Mouse (Mus musculus) right cerebral cortex, postnatal 4 days (tissue): ENCODE results near the gene Neu1.
"Not testable (repeated sequence)": the region's sequence is repeated elsewhere in the genome, so short reads cannot be mapped to it uniquely, and the experiment has no call there.

Source experiments
- DNase-seq: peaks from one replicate; pipeline ENCODE4 v3.0.0-alpha.2; 2022

The Neu1 gene

GRCm38 (mm10) chr17:34902895-34903294 lies 28.2 kb upstream of the Neu1 start:
- no peak for DNase-seq

DNA sequence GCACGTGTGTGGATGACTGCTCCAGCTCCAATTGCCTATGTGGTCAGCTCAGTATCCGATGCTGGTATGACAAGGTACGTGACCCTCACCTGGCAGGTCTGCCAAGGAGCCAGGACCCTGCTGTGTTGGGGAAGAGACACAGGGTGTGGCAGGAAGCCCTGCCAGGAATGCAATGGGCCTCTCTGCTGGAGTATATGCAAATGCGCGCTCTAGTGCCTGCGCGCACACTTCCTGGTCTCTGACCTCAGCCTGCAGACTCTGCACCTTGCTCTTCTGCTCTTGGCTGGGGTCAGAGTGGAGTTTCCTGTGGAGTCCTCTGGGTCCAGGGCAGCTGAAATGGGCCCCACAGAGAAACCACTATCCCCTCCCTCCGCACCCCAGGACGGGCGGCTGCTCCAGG lies 20.1 kb upstream of the Neu1 start:
- DNase-seq, result no peak

DNA sequence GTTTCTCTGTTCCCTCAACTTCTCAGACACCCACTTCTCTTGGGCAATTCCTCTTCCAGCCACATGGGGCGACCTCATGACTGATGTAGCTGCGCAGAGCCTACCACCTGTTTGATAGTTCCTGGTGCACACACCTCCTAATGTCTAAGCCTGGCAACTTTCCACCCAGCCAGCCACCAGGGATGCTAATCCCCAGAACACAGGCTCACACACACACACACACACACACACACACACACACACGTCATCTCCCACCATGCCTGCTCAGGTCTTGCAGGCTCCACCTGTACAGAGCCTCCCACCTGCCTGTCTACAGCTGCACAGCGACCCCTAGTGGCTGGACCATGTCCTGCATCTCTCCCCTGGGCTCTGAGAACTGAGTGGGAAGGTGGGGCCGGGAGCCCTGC lies 19.1 kb upstream of the Neu1 start:
- peak; percentile 74 for DNase-seq

- DNase-seq, result no peak
Measured at GRCm38 (mm10) chr17:34913930-34914665, 17.0 kb upstream of the Neu1 start, which contains the start of gene Slc44a4. TSS of gene Slc44a4 (plus strand) at chr17:34914466.

- DNase-seq, result no peak
Measured at GRCm38 (mm10) chr17:34915410-34915831, 15.6 kb upstream of the Neu1 start.

DNA sequence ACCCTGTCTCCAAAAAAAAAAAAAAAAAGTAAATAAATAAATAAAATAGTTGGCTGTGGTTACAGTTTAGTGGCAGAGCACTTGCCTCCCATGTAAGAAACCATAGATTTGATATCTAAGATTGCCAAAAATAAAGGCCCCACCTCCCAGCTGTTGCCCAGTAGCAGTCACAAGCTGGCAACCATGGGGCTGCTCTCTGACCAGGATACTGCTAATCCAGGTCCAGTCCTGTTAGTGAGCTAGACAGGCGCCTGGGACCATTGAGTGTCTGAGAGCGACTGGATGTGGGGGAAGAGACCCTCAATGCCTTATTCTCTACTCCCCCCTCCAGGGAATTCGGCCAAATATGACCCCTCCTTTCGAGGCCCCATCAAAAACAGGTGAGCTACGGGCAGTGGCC lies 14.7 kb upstream of the Neu1 start:
- DNase-seq, result no peak

DNA sequence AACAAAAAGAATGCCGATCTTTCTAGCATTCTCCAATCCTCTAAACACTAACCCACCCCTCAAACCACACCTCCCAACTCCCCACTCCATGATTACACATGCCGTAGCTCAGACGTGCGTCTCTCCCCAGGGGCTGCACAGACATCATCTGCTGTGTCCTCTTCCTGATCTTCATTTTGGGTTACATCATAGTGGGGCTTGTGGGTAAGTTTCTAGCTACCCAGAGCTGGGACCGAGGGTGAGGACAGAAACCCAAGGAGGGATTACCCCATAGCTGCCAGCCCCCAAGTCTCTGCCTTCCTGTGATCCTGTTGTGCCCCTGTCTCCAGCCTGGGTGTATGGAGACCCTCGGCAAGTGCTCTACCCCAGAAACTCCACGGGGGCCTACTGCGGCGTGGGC lies 13.9 kb upstream of the Neu1 start:
- no peak for DNase-seq

GRCm38 (mm10) chr17:34922939-34923338 lies 8.1 kb upstream of the Neu1 start:
- DNase-seq, result no peak

- DNase-seq, result no peak
Measured at GRCm38 (mm10) chr17:34924258-34924657, 6.8 kb upstream of the Neu1 start.

DNA sequence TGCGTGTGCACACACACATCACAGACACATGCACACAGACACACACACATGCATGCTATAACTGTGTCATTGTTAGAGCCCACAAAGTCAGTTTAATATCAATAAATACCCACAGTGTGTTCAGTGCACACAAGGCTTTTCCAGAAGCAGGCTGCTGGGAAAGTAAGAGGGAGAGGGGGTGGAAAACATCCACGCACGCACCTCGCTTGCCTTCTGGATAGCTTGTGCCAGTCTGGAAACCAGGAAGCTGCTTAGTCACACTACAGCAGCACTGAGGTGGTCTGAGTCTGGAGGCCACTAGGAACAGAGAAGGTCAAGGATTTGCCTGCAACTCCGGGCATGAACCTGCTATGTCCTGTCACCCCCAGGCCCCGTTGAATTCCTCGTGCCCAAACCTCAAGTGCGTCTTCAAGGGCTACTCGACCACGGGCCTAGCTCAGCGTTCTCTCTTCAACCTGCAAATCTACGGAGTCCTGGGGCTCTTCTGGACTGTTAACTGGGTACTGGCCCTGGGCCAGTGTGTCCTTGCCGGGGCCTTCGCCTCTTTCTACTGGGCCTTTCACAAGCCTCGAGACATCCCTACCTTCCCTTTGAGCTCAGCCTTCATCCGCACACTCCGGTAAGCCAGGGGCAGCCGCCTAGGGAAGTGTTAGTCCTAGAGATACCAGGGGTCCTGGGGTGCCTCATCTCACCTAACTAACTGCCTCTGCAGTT lies 3.6 kb upstream of the Neu1 start:
- no peak for DNase-seq

DNA sequence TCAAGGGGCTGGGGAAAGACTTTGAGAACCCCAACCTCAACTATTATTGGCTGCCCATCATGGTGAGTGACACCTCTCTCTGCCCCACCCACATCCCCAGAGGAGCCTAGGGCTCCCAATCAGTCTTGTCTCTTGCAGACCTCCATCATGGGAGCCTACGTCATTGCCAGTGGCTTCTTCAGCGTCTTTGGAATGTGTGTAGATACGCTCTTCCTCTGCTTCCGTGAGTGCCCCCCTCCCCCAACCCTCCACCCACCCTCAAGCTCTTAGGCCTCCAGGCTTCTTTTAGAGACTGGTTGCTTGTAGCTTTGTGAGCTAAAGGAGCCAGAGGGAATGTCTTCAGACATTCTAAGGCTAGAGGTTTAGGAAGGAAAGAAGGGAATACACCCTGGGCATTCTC lies 2.2 kb upstream of the Neu1 start:
- DNase-seq, result no peak

DNA sequence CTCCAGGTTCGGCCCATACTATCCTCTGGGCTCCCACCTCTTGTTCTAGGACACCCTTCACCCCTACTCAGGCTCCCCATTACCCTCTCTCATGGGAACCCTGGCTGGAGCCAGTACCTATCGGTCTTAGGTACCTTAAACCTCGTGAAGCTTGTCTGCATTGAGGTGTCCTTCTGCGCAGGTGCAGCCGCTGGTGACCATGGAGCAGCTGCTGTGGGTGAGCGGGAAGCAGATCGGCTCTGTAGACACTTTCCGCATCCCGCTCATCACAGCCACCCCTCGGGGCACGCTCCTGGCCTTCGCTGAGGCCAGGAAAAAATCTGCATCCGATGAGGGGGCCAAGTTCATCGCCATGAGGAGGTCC lies 664 bp downstream of the Neu1 start:
- DNase-seq, result peak; percentile 32

DNA sequence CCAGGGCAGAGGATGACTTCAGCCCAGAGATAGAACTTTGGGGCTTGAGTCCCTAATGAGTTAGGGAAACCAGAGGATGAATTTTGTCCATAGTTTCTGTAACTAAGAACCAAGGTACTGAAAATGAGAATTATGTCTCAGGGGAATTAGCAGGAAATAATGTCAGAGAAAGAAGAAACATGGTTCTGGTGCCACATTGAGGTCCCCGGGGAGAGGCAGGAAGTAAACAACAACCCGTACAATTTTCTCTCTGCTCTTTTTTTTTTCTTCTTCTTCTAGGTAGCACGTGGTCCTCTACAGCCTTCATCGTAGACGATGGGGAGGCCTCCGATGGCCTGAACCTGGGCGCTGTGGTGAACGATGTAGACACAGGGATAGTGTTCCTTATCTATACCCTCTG lies 1.2 kb downstream of the Neu1 start:
- DNase-seq, result no peak

- no peak for DNase-seq
Measured at GRCm38 (mm10) chr17:34934031-34934430, 3.0 kb downstream of the Neu1 start.

GRCm38 (mm10) chr17:34934830-34935229 lies 3.8 kb downstream of the Neu1 start:
- no peak for DNase-seq

DNA sequence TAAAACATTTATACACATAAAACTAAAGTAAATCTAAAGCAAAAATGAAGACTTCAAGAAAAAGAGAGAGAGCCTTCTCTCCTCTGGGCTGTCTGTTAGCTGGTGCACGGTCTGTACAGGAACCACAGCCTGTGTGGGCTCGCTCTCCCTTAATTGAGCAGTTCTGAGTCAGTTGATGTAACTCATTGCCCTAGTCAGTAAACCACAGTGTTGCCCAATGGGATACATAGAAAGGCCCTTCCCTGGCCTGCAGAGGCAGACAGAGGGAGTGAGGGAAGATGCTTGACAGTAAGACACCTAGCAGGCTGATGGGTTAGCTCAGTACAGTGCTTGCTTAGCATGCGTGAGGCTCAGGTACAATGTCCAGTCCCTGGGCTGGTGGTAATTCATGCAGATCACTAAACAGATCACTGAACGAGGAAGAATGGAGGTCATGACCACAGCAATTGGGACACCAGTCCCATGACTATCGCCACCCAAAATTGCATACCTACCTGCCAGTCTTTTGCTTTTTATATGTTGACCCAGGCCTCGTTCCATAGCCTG lies 7.0 kb downstream of the Neu1 start:
- no peak for DNase-seq

DNA sequence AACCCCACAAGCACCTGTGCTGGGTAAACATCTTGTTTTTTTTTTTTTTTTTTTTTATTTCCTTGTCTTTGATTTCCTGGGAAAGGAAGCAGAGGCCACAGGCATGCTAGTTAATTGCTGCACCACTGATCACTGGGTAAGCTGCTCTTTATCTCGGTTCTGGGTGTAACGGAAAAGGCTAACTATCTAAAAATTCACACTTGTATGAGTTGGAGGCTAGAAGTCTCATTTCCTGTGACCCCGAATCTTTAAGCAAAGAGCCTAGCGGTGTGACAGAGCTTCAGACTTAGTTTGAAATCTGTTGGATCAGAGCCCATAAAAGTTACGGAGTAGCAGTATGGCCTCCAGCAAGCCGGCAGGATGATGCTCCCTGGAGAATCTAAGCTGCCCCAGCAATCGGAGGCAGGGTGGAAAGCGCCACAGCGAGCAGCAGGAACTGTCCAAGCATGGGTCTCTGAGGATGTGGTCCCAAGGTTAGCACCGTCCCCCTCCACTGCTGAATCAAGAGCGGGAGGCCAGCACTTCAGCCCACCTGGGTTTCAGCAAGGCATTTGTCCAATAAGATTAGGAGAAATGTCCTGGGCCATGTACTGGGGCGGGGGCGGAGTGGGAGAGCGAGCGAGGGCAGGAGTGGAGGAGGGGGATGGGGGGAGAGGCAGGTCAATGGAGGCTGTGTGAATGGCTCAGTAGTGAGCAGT lies 10.4 kb downstream of the Neu1 start:
- no peak for DNase-seq

- DNase-seq, result no peak
Measured at GRCm38 (mm10) chr17:34943128-34943815, 12.2 kb downstream of the Neu1 start.

DNA sequence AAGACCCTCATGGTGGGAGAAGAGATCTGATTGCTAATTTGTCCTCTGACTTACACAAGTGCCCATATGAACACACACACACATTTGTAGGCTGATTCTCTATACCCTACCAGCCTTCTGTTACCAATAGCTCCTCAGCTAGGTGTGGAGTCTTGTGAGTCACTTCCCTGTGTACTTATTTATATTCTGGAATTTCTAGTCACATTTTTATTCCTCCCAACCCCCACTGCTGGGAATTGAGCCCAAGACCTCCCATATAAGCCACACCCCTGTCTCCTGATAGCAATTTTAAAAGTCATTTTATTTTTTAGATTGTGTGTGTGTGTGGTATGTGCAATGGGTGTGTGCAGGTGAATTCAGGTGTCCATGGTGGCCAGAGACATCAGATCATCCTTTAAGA lies 13.3 kb downstream of the Neu1 start:
- DNase-seq, result no peak

DNA sequence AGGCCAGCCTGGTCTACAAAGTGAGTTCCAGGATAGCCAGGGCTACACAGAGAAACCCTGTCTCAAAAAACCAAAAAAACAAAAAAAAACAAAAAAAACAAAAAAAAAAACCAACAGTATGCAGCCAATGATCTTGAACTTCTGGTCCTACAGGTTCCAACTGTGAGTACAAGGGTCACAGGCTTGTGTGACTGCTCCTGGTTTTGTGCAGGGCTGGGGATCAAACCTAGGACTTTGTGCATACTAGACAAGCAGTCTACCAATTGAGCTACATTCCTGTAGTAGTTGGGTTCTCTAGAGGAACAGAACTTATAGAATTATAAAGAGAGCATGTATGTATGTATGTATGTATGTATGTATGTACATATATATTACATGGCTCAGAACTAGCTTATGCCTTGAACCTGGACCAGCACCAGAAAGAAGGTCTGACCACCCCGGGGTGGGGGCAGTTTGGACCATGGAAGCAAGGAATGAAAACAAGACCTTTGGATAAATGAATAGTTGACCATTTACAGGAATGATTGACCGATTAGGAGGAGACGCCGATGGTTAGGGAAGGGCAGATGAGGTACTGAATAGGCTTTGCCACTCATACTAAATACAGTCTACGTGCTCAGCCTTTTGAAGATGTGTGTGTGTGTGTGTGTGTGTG lies 15.6 kb downstream of the Neu1 start:
- DNase-seq, result no peak

GRCm38 (mm10) chr17:34947606-34948005 lies 16.6 kb downstream of the Neu1 start:
- no peak for DNase-seq

DNA sequence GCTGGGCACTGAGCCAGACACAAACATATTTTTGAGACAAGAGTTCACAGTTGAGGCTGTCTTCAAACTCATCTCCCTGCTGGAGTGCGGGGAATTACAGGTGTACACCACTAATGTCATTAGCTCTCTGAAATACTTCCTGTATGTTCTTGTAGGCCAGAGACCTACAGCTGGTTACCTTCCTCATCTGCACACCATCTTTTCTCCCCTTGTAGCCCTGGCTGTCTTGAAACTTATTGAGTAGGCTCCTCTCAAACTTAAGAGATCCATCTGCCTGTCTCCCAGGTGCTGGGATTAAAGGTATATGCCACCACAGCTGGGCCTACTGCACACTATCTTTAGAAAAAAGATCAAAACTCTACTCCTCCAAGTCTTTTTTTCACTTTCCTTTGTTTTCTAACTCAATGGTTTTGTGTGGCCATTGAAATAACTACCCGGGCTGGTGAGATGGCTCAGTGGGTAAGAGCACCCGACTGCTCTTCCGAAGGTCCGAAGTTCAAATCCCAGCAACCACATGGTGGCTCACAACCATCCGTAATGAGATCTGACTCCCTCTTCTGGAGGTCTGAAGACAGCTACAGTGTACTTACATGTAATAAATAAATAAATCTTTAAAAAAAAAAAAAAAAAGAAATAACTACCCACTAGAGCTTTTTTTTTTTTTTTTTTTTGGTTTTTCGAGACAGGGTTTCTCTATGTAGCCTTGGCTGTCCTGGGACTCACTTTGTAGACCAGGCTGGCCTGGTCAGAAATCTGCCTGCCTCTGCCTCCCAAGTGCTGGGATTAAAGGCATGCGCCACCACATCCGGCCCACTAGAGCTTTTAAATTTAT lies 17.9 kb downstream of the Neu1 start:
- DNase-seq, result not testable (repeated sequence)
